Mouse (Mus musculus) frontal cortex, postnatal 36 days (tissue): ENCODE results near the gene Mff.
A peak's percentile ranks its signal among the peaks of the same experiment; 100 is the strongest.

Experiments used
- DNase-seq, 2 experiments: peaks; one replicate each; pipeline ENCODE4 v3.0.0; 2022; ENCODE audit warnings: low spot score in 2 of 2

Gene Mff

DNA sequence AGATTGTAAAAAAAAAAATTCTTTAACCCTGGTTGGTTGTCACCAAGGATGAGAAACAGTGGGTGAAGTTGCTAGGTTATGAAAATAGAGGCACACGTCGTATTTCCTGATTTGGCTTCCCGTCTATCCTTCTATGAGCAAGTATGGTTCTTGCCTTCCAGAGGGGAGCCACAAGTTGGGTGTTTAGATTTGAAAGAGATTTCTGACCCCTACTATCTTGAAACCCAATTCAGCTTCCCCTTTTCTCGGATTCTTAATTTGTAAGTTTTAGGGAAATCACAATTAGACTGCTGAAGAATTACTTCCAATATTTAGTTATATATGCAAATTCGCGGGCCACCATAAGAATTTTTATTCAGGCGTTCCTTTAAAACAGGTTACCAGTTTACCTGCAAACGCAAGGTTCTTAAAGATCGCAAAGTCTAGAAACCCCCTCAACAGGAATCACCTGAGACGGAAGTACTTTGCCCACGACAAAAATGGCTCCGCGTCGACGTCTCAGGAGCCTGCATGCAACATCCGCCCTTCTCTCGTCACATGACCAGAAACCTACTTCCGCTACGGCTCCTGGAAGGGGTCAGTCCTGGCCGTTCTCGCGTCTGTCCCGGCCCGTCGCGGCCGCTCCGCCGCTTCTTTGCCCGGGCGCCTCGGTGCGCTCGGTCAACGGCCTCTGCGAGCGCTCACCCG lies at the start of gene Mff:
Gene Mff, plus strand, starts transcription at position 552 of the 687 bp plus-strand sequence.
- peak; percentile 92 to 94 for DNase-seq

DNA sequence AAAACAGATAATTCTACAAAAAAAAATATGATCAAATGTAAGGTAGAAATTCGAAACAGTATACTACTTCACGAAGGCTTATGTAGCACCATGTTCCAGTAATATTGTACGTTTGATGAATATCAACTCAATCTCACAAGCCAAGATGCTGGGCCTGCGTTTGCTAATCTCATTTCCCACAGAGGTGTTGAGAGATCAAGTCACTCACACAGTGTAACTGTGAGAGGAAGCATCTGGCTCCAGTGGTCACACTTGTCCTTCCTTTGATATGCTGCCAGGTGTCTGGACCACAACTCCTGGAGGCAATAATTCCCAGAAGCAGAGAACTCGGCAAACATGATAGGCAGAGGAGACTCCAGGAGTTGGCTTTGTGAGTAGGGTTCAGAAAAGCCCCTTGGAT lies 38.4 kb upstream of the Mff start:
- no peak for DNase-seq

DNA sequence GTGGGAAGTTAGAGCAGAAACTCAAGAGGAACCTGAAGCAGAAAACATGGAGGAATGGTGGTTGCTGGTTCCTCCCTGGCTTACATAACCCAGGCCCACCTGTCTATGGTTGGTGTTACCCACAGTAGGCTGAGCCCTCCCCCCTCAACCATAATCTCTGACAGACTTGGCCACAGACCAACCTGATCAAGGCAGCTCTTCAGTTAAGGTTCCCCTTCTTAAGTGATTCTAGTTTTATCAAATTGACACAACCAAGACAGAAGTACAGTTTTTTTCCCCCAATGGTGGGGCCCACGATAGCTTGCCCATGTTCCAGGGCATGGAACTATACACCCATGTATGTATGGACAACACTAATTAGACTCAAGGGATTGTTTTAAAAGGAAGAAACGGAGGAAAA lies 37.8 kb upstream of the Mff start:
- DNase-seq: no peak

DNA sequence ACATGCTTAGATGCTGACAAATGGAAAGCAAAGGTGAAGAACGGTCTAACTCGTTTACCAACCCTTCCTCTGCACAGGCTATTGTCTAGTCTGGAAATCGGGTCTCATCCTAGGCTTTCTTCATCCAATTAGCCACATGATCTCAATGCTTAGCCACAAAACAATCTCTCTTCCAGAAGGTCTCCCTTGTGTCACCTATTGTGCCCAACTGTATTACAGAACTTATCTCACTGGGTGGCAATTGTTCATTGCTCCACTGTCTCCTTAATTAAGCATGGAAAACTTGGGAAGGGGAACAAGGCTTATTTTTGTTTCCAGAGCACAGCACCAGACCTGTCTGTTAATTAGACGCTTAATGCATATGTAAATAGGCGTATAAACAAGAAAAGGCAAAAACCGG lies 36.8 kb upstream of the Mff start:
- no peak for DNase-seq

DNA sequence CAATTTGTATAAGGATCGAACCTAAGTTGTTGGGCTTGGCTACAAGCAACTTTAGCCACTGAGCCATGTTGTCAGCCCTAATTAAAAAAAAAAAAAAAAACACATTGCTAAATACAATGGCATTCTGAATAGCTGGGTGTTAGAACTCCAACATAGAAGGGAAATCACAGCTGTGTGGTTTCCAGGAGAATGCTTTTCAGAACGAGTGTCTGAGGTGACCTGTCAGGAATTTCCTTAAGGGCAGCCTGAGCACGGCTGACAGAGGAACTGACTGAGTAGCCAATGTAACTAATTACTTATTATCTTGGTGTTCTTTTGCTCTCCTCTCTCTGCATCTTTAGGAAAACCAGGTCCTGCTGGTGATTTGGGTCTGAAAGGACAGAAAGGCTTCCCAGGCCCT lies 28.8 kb upstream of the Mff start:
- DNase-seq: no peak

DNA sequence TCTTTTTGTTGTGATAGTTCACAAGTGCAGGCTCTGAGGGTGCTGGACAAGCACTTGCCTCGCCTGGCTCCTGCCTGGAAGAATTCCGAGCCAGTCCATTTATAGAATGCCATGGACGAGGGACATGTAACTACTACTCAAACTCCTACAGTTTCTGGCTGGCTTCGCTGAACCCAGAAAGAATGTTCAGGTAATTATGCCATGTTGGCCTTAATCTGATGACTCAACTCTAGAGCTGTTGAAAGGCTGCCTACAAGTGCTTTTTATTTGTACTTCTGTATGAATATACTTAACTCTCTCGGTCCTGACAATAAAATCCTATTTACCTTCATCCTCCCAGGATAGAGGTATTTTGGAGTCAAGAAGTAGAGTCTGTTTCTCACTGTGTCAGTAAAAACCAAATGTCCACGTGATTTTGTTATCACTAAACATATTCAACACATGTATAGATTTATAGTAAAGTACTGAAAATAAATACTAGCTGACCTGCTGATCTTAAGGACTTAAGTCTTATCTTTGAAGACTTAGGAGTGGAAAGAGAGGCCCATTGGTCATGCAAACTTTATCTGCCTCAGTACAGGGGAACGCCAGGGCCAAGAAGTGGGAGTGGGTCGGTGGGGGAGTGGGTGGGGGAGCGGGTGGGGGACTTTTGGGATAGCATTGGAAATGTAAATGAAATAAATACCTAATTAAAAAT lies 6.7 kb upstream of the Mff start:
- DNase-seq: peak in 1 of 2 experiments; percentile 15

DNA sequence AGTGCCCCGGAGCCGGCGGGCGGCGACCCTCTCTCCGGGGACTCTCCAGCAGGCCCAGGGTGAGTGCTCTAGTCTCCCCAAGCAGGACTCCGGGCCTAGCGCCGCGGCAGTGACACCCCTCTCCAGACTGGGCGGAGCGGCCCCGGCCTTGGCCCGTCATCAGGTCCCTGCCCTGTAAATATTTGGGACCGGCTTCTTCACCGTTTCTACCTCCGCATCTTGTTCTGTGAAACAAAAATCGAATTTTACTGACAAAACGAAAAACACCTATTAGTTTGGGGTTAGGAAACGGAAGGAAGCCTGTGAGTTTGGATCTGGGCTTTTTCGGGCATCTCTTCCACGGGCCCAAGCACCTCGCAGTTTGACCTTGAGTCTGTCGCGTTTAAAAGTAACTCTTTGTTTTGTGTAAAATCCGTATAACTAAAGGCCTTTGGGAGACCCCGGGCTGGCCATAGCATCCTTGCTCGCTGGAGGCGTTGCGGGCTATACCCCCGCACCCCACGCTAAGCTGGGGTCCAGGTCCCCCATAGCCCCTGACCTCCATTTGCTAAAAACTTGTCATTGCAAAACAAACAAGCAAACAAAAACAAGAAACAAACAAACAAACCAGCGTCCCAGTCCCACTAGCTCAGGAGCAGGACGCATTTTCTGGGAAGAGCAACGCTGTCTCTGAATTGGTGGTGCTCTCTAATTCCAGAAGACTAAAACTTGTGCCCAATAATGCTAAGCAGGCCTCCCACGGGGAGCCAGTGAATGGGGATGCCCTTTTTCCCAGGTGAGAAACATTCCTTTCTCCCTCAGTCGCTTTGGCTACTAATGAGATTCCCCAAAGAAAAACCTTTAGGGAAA lies 560 bp downstream of the Mff start:
- no peak for DNase-seq

DNA sequence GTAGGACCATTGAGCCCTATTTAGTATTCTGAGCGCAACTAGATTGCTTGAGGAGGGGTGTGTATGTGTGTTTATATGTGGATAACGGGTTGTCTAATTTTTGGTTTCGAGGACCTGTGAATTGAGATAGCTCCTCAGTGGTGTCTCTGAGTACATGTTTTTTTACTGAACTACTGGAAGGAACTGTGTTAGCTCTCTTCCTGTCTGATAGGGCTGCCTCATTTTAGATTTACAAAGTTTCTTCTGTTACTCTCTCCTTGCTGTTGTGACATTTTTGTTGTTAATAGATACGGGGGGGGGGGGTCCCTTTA lies 1.1 kb downstream of the Mff start:
- DNase-seq: no peak

DNA sequence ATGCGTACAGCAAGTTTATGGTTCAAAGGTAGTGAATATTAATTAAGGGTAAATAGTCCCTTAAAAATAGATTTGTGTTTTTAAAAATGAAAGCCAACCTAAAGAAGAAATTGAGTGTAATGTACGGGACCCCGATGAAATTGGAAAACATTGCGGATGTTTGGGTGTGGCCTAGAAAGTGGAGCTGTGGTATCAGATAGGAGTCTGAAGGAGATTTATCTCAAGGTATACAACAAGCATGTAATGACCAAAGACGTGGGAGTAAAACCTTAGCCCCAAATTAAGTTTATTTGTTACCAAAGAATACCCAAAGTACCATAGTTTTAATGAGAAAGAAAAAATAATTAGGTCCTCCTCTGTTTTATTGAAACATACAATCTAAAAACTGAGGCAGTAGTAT lies 1.8 kb downstream of the Mff start:
- DNase-seq: no peak

DNA sequence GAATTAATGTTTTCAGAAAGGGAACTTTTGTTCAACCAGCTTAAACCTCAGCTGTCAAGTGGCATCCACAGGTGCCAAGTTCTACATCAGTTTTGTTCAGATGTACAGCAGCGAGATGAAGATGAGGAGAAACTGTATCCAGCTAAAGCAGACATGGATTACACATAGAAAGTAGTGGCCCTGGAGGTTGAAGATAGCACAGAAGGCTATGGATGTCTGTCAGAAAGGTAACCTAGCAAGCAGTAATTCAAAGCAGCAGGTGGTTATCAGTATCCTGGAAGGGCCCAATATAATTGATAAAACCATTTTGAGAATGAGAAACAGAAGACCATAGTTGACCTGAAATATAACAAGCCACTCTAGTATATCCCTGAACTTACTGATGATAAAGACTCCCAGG lies 8.7 kb downstream of the Mff start:
- no peak for DNase-seq

DNA sequence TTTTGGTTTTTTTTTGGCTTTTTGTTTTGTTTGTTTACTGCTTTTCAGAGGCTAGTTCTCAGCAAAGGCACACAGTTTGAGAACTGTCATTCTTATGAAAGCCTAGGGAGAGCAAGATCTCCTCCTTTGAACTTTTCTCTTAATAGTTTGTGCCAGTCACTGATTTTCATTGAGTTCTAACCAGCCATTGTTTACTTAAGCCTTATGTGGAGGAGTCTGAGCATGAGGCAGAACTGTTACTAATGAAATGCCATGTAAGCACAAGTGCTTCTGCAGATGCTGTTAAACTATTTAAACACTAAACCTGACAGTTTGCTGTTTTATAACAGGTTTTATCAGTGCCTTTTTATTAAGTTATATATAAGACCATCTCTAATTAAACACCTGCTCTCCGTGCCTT lies 13.4 kb downstream of the Mff start:
- no peak for DNase-seq

DNA sequence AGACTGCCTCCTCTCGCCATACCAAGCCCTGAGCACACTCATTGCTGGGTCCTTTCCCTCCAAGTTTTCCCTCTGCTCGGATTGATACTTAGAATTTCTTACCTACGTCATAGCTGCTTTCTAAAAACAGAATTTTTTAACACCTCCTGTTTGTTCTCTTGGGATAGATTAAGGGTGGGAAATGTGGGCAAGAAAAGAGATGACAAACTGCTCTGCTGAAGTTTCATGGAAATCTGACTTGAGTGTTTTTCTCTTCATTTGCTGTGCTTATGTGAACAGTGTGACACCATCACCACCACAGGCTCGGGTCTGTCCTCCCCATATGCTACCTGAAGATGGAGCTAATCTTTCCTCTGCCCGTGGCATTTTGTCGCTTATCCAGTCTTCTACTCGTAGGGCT lies 16.8 kb downstream of the Mff start:
- DNase-seq: peak in 1 of 2 experiments; percentile 33

DNA sequence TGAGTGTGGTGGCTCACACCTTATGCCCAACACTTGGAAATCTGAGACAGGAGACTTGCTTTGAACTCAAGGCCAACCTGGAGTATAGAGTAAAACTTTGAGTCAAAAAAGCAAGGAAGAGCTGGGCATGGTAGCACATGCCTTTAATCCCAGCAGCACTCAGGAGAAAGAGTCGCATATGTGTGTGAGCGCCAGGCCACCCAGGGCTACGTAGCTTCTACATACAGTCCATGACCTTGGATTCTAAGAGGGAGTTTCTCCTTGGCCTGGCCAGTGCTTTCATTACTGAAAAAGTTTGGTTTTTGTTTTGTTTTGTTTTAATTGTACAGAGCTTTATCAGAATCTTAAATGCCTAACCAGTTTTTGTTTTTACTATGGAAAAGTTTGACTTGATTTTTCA lies 19.3 kb downstream of the Mff start:
- DNase-seq: no peak

DNA sequence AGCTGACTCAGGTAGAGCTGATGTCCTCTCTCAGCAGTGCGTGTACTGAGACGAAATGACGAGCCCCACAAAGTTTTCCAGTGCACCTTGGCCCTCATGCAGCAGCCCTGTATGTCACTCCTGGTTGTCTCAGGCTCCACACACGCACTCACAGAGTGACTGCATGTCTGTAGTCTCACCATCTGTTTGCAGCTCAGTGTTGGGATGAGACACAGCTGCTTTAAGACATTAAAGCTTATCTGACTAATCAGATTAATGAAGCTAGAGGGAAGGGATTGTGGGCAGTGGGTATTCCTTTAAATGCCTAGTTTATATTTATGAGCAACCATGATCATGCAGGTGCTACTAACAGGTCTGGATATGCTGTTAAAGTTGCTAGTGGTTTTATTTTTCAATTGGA lies 21.7 kb downstream of the Mff start:
- no peak for DNase-seq

DNA sequence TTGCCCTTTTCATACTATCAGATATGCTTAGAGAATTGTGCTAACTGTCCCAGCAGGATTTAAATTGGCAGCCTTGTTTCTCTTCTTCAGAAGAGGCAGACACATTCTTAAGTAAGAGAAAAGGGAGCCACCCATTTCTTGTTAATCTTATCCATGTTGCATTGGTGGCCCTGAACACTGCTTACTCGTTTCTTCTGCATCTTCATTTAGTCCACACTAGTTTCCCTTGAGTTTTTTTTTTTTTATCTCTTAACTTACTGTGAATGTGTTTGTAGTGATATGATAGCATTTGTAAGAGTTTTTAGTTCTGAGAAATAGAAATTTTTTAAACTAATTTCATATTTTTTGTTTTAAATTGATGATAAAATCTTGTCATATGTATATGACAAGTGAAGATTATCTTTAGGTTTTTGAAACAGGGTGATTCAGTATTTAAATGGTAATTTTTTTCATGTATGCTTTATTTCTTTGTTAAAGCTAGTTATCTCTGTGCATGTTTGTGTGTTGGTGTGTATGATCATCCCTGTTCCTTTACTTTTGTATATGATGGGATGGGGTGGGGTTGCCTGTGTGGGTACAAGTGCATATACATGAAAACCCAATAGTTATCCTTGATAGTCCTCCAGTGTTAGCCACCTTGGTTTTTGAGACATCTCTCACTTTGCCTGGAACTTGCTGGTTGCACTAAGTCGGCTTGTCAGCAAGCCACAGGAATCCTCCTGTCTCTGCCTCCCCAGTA lies 23.2 kb downstream of the Mff start:
- DNase-seq: no peak

DNA sequence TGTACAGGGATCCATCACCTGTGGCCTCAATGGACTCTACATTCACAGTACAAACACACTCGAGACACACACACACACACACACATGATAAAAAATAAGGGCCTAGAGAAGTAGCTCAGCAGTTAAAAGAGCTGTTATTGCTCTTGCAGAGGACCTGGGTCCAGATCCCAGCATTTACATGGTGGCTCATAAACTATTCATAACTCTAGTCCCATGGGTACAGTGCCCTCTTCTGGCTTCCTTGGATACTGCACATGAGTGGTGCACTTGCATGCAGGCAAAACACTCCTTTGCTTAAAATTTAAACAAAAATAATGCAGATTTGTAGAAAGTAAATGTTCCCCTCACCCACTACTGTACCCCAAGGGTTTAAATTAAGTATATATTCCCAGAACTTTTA lies 34.8 kb downstream of the Mff start:
- no peak for DNase-seq

DNA sequence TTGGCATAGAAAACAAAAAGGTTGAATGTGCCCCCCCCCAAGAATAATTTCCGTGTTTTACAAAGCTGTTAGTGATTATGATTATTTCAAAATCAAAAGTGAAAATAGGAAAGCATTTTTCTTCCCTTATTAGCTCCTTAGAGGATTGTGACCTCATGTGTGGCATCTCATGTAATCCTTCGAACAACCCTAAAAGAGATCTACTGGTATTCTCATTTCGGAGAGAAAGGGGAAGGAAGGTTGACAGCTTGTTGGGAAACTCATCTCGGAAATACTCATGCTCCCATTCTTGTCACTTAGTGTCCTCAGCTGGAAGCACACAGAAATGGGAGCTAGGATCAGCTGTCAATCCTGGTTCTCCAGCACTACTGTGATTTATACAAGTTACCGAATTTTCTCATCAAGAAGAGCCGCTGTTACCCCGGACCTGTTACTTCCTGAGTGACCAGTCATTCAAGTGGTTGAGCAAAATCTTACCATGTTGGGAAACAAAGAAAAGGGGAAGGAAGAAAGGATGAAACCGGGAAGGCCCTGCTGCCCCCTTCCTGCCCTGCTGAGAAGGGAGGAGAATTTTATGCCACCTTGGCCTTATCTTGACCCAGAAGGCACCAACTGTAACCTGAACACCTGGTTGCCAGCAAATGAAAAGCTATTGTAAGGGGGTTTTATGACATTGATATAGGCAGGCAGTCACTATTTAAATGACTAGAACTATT lies 36.9 kb downstream of the Mff start:
- no peak for DNase-seq

DNA sequence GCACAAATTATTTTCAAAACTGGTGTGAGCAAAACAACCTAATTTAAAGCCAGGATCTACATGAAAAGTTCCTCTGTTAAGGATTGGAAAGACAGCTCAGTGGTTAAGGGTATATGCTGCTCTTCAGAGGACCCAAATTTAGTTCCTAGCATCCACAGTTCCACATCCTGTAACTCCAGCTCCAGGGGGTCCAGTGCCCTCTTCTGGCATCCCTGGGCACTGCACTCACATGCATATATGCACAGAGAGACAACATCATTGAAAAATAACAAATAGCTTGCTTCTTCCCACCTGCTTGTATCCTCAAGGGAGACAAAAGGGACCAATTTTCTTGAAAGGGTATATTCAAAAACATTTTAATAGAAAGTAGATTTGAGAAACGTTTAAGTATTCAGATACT lies 37.6 kb downstream of the Mff start:
- DNase-seq: no peak

DNA sequence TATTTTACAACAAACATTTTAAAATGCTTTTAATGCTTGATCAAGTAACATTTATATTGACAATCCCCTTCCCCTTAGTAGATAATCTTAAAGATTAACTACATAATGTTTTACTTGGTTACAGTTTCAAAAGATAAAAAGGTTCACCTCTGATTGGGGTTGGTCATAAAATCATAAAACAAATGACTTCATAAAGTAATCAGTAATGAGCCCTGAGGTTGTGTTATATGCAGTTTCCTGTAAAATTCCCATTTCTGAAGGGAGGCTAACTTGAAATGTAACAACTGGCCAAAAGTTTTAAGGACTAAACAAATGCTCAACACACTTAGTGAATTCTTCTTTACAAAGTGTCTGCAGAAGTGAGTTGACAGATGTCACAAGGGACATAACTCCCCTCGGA lies 41.5 kb downstream of the Mff start:
- no peak for DNase-seq

DNA sequence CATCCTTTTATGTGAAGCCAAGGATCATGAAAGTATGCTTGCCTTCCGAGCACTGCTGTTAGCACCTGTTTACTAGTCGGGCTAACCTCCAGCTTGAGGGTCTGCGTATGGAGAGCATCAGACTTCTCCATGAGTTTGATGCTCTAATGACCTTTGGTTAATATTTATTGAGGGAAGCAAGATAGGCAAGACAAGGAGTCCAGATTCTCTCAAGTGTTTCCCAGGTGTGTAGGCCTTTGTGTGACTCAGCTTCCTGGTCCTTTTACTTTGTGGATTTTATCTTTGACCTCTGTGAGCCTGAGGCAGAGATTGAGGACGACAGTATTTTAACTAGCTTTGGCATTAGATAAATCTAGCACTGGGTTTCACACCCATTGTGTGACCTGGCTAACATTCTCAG lies 42.0 kb downstream of the Mff start:
- DNase-seq: no peak

DNA sequence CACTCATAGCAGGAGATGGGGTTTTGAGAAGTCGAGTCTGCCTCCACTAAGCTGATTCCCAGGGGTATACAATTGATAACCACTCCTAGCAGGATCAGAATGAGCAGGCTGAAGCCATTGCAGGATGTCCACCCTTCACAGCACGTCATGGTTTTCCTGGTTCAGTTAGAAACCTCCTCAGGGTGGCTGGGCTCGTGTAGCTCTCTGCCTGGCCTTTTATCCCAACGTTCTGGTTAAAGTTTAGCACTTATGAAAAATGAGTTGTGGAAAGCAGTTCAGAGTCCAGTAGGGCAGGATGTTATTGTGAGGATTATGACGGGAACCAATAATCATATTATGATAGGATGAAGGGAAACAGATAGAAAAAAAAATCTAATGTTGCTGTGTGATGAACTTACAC lies 43.6 kb downstream of the Mff start, which contains the start of gene Tm4sf20:
Gene Tm4sf20, minus strand, starts transcription at position 193 of the 400 bp plus-strand sequence.
- DNase-seq: no peak
